Mouse (Mus musculus): Measurements from ENCODE around the gene Zbed3.

Gene Zbed3

DNA sequence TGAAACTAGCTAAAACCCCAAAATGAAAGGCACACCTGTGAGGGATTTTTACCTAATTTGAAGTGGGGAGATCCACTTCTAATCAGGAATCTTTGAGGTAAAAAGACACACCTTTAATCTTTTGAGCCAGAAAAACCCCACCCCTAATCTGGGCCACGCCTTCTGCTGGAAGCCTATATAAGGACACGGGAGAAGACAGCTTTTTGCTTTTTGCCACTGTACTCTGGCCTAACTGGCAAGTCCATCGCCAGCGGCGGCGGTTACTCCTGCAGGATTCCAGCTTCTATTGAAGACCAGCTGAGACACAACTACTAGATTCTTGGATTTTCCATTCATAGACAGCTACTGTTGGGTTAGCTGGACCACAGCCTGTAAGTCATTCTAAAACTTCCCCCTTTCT lies at the start of gene Zbed3:
Gene Zbed3 (plus strand): TSS at position 213 of the 400 bp plus-strand sequence.
- DNase-seq (ENCODE audit: low spot score in 2 of 2), result no peak

DNA sequence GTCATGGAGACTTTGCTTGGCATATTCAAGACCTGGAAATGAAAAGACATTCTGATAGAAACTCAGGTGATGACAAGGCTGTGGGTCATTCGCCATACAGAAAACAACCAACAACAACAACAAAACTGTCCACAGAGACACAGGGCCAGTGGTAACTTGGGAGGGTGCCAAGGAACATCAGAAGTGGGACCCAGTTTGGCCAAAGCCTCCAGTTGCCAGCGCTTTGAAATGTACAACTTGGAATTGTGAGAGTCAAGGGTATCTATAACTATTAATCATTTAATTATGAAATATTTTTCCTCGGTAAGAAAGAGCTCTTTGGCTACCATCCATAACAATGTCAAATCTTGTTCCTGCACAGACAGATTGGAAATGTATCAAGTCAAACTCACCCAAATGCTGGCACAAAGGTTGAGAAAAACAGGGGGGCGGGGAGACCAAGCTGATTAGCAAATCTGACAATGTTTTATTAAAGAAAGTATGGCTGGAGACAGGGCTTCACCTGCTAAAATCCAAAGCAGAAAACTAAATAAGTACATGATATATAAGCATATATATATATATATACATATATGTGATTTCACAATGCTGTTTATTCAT lies 44.9 kb upstream of the Zbed3 start:
- no peak for DNase-seq (ENCODE audit: low spot score in 2 of 2)

DNA sequence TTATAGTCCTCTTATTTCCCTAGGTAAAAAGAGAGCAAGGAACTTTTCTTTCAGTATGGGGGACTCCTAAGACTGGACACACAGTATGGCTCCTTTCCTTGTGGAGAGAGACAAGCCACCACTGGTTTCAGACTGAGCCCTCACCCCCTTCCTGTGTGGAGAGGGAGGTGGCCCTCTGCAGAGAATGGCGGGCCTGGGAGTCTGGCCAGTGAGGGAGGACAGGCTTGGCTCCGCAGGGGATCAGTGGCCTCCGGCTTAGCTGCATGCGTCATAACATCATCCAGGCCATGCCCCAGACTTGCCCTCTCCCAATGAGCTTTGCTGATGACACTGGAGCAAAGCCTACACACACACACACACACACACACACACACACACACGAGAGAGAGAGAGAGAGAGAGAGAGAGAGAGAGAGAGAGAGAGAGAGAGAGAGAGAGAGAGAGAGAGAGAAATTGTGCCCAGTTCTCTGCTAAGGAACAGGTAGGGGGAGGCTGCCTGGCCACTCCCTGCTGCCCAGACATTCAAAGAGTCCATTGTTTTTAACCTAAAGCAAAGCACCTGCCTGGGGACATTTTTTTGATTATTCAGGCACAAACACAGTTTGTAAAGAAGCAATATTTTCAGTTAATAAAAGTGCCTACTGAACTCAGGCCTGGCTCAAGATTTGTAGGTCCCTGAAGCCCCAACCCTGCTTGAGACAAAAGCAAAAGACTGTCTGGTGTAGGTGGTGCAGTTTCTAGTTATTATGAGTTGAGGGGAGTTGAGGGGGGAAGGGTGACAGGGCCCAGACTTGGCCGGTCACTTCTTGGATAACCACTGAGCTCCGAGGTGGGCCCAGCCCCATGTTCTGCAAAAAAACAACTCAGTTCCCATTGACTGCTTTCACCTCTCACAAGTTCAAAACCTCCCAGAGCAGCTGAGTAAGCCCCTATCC lies 41.4 kb upstream of the Zbed3 start:
- DNase-seq (ENCODE audit: low spot score in 2 of 2), result no peak

DNA sequence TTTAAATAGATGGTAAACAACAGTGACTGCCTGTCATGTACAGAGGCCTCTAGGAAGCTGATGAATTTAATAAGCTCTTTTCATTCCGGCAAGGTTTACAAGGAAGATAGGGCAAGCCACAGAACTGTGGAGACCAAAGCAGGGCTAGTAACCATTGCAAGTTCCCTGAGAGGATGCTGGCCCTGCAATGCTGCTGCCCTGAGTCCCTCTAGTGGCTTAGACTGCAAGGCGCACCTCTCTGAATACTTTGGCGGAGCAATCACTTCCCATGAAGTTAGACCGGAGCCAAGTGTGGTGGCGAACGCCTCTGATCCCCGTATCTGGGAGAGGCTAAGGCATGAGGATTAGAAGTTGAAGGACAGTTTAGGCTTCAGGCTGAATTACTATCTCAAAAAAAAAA lies 36.4 kb upstream of the Zbed3 start:
- DNase-seq (ENCODE audit: low spot score in 2 of 2), result peak; percentile 23 to 78

DNA sequence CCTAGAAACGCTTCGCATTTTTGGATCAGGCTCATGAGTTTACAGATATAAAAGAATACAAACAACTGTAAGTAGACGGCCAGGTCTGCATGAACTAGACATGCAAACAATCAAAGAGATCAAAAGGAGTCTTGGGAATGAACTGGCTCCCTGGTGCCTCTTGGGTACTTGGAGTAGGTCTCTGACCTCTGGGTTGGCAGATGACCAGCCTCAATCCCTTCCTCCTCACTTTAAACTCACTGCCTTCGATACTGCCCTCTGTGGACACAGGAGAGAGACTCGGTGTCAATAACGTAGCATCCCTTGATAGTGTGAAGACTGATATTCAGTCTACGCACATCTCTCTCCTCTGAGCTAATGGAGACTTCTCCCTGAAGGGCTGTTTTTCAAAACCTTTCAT lies 35.4 kb upstream of the Zbed3 start:
- no peak for DNase-seq (ENCODE audit: low spot score in 2 of 2)

DNA sequence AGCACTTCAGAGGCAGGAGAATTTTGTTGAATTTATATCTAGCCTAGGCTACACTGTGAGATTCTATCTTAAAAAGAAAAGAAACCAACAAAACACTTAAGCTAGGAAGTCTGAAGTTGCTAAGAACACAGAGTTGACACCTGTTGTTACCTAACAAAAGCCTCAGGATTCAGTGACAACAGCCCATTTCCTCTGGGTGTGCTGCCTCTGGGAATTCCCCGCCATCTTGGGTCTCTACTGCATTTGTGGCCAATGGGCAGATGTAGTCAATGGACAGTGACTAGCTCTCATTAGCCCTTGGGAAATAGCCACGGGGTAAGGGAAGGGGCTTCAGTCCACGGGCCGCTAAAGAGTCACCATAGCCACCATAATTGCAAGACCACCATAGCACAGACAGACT lies 31.4 kb upstream of the Zbed3 start:
- DNase-seq (ENCODE audit: low spot score in 2 of 2), result no peak

DNA sequence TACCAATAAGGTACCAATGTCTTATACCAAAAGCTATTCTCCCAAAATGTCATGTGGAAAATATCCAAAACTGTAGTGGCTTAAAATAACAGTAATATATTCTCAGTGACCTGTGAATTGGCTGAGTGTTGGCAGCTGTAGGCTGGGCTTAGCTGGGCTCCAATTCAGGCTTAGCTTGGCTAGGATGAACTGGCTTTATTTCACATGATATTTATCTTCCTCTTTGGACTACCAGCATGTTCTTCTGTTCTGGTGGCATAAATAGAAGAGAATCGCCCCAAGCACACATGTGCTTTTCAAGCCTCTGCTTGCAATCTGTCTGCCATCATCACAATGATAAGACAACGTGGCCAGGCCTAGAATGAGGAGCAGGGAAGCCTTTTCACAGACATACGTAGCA lies 23.5 kb upstream of the Zbed3 start:
- DNase-seq (ENCODE audit: low spot score in 2 of 2), result no peak

DNA sequence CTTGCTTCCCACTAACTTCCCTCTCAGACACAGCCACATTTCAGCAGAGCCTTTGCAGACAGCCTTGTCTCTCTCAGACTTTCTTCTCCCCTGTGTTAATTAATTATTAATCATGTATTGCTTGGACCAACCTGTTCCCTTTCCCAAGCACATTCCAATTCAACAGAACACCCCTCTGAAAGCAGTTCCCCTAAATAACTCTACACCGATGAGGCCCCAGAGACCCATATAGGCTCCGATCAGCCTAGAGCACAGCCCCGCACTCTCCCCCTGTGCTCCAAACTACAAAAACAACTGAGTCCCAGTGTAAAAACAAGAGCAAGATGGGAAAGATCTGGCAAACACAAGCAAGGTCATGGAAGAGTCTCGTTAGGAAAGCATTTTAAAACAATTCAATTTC lies 16.8 kb upstream of the Zbed3 start:
- no peak for DNase-seq (ENCODE audit: low spot score in 2 of 2)

DNA sequence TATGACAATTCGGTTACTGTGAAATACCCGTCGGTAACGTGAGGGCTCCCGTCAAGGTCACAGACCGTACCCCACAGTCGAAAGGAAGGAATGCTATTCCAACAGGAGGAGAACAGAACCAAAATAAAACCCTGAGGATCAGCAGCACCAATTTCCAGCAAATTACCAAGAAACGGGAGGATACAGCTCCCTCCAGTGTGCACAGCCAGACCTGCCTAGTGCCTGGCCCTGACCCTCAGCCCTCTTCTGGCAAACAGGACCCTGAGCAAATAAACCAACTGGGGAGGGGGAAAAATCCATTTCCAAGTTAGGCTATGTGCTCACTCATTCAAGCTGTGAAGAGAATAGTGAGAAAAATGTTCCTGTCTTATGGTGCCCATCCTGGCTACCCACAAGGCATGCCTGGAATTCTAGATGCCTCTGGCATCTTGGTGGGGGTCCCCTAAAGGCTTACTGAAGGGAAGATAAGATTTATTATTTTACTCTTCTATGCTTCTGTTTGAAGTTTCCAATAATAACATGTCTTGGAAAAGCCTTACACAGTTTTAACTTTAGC lies 16.2 kb upstream of the Zbed3 start:
- no peak for DNase-seq (ENCODE audit: low spot score in 2 of 2)

DNA sequence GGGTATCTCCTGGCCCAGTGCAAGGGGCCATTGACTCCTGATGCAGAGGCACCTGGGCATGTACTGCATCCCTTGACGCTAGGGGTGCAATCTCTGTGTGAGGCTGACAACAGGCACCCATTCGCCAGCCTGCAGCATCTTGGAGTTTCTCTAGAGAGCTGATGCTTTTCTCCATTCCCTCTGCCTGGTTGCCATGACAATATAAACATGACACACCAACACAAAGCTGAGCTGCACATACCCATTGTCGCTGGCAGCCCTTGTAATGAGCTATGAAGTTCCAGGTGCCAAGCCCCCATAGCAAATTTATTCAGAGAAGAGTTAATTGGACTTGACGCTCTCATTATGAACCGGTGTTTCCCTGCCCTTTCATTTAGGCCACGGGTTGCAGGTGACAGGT lies 11.4 kb upstream of the Zbed3 start:
- DNase-seq (ENCODE audit: low spot score in 2 of 2), result peak in 1 of 2 experiments; percentile 36

DNA sequence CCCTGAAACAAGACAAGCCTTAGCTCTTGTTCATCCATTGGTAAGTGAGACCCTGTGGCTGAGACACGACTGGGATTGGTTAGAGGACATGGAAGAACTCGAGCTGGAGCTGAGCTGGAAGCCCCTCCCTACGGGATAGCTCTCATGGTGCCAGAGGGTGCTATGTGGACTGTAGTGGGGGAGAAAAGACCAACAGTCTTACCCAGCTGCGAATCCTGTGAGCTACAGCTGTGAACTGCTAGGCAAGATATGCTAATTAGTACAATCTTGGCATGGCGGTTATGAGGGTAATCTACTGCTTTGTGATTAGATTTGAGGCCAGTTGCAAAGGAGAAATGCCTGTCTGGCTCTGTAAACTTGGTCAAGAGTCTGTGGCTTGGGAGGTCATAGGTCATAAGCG lies 4.3 kb upstream of the Zbed3 start:
- DNase-seq (ENCODE audit: low spot score in 2 of 2), result no peak

DNA sequence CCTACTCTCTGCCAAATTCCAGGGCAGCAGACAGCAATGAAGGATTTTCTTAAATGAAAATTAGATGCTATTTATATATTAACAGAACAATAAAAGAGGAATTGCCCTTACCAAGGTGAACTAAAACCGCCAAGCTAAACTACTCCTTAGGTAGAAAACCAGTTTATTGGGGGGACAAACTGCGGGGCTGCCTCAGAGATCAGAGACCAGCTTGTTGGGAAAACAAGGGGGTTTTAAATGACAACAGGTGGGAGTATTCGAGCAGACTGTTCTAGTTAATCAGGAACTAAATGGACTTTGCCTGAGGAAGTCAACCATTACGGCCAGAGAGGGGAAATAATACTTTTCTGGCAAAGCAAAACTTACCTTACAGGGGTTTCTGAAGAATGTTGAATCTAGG lies 3.0 kb upstream of the Zbed3 start:
- no peak for DNase-seq (ENCODE audit: low spot score in 2 of 2)

DNA sequence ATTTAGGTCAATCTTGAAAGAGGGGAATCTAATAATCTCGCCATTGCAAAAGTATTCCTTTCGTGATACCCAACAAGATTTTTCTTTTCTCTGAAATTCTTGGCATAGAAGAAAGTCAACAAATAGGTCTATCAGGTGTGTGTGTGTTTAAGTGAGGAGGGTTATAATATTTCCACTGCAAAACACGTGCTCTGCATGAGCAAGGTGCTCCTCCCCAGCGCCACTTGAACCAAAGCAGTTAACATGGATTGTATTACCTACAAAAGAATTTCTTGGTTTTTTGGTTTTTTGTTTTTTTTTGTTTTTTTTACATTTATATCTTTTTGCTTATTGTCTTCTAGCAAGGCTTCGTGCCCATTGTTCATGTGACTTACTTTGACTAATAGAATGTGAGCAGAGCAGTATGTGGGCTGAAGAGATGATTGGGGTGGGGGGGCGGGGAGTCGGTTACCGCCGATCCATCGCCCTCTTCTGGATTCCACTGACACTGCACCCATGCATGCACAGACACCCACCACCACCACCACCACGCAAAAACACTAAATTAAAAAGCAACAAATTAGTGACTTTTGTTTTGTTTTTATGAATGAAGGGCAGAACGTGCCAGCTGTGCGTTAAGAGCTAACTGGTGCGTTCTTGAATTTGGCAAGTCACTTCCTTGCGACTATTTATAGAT lies 676 bp downstream of the Zbed3 start:
- DNase-seq (ENCODE audit: low spot score in 2 of 2), result peak in 1 of 2 experiments; percentile 57

DNA sequence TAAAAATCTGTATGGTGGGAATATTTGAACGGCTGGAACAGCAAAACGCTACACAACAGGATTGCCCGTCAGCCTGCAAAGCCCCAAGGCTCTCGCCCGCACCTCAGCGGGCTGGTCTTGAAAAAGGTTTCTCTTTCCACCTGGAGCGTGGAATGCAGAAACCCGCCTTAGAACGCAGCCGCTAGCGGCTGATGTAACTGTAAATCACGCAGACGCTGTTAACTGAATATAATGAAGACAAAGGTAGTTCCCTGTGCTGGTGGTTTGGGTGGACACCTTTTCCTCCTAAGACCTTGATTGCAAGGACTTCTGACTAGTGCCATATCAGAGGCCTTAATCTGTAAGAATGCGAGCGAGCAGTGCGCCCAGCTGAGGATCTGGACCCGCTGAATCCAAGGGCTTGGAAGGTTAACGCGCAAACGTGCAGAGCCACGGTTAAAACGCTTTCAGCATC lies 1.2 kb downstream of the Zbed3 start:
- peak in 1 of 2 experiments; percentile 36 for DNase-seq (ENCODE audit: low spot score in 2 of 2)

DNA sequence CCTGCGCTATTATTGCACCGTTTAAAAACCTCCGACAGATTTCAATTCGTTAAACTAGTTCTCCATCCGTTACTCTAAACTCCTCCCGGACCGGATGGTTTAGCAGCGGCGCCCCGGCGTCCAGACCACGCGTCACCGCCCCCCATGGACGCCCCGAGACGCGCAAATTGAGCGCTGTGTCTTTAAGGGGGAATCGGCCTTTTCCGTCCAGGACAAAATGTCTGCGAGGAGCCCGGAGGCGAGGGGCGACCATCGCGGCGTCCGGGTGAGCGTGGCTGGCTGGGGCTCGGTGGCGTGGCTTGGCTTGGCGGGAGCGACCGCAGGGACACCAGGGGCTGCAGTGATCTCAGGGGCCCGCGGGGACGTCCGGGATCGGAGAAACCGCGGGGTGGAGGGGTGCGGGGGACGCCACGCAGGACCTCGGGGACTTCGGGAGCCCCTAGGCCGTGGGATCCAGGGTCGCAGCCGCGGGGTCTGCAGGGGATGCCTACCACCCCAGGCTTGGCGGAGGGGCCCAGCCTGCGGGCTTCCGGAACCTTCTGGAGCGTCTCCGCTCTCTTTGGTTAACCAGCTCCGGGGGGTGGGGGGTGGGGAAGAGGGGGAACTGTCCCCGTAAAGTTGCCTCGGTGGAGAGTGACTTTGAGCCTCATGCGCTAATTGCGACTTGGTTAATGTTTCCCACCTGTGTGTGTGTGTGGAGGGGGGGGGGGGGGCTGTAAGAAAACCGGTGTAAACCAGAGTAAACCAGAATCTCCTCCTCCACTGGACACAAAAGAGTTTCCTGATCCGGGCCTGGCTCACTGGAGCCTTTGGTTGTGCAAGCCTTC lies 1.9 kb downstream of the Zbed3 start:
- DNase-seq (ENCODE audit: low spot score in 2 of 2), result peak in 1 of 2 experiments; percentile 67

DNA sequence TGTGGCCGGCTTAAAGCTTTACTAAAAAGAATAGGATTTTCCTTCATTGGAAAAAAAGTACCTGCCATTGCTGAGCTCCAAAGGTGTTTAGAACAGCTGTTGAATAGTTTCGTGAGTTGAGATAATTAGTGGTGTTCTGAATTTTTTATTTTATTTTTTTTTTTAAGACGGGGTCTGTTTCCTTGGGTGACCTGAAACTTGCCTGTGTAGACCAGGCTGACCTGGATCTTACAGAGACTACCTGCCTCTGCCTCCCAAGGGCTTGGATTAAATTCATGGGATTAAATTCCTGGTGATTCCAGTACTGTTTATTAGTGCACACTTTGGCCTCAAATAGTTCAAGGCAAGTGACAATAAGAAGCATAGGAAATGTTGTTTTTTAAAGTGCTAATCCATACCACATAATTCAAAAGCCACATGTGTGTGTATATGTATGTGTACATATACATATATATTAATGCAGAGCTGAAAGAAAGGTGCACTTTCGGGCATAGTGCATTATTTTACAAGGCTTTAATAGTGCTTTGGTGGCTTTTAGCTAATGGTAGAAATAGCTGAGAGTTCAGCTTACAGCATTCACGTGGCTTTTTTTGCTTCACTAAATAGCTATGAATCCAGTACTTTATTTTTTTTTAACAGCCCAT lies 2.6 kb downstream of the Zbed3 start:
- DNase-seq (ENCODE audit: low spot score in 2 of 2), result no peak

DNA sequence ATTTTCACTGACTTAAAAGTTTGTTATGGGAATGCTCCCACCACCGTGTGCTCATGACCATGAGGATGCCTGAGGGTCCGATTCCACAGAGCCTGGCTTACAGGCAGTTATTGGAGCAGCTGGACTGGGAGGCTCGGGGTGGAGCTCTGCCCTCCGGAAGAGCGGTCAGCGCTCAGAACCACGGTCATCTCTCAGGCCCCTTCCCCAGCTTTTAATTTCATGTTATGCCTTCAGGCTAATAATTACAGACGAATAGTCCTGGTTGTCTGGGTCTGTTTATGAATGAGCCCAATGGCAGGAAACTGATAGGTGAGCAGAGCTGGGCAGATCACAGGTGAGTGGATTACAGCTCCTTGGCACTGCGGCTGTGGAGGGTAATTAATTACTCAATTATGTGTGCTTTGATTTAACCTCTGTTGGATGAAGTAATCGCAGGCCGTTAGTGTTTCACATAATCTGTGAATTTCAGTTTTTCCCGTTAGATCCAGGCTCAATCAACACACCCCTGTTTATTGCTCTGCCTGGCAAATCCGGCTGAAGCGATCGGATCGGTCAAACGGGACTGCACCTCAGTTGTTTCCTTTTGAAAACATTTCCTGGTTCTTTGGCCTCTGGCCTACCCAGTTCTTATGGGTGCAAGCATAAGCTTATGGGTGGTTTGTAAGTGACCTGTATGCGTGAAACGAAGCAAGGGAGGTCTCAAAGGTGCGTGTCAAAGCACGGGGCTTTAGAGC lies 3.4 kb downstream of the Zbed3 start:
- DNase-seq (ENCODE audit: low spot score in 2 of 2), result no peak

DNA sequence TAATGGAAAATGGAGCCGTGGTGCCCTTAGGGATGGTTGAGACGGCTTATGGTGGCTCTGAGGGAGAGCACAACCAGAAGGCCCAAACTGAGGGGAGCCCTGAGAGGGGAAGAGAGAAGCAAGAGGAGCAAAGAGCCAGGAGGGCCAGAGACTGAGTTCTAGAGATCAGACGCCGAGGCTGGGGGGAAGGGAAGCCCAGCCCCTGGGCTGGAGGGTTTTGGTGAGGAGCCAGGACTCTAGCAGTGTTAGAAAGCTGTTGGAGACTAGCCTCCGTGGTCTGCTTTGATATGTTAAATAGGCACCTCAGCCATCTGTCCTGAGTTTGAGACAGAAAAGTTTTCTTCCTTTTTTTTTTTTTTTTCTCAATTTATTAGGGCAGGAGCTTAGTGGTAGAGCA lies 3.9 kb downstream of the Zbed3 start:
- DNase-seq (ENCODE audit: low spot score in 2 of 2), result no peak

DNA sequence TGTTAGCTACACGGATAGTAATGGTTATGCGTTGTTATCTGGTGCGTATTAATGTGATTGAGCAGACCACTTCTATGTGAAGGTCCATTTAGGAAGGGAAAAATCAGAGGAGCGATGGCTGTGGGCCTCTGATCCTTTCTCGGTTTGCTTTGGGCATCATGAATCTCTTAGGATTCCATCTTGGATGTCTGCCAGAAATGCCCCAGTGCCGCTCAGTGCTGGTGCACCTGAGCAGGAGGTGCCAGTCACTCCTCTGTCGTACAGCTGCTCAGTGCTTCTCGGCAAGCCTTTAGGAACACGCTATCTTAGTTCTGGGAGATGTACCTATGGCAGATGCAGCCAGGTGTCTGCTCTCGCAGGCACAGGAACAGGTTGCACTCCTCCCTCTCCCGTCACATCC lies 5.4 kb downstream of the Zbed3 start:
- no peak for DNase-seq (ENCODE audit: low spot score in 2 of 2)

DNA sequence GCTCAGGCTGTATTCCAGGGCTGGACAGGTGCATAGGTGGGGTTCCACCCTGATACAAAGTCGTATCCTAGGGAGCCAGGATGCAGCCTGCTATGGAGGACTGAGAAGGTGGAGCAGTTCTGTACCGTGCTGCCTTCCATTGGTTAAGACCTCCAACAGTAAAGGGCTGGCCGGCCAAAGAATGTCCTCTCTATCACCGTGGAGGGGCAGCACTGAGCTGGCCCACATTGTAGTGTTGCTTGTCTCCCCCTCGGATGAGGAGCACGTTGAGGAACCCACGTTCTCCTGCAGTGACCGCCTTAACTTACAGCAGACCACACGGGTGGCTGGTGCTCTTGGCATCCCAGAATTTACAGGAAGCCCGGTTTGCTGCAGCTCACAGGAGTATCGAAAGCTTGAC lies 7.1 kb downstream of the Zbed3 start:
- no peak for DNase-seq (ENCODE audit: low spot score in 2 of 2)
